Mouse (Mus musculus): ENCODE results near the gene Gm9913. TPM values are rescaled to one million over a fixed set of nuclear protein-coding genes. Genes with fewer than 3 reads are reported as not detected.

Gene Gm9913
- polyA plus RNA-seq, 1 experiment from 2014 or later, result 0.17 TPM

DNA sequence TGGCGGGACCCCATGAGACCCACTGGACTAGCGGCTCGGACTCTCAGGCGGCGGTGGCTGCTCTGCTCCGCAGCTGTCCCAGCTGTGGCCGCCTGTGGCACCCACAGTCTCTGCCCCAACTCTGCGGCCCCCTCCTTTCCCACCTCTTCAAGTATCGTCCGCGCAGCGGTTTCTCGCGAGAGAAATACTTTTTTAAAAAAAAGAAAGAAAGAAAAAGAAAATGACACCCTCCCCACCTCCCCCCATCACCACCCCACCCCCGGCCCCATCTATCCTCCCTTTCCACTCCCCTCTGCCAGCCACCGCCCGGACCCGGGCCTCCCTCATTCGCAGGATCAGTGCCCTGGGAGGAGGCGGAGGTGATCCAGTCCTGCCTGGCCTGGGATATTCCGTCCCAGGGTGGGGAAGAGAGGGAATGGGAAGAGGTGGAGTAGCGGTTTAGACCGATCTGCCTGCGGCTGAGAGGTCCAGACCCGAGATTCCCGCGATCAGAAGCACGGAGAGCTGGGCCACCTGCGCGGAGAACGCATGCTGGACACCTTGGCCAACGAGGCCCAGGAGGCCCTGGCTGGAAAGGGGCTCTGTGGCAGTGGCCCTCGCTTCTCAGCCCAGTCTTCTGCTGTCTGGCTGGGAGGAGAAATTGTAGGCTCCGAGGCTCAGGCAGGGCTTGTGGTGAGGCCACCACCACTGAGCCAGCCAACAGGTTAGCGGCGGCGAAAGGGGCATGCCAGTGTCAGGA lies 1.6 kb downstream of the Gm9913 start:
- H3K4me2 ChIP-seq, result peak overlapping the region; percentile 98
- no peaks in the 10 kb centered on the region for H3K9me3 ChIP-seq
- H3K4me3 ChIP-seq, result peak overlapping the region; percentile 73
- H3K36me3 ChIP-seq, result no peaks in the 10 kb centered on the region
- peaks cover 16% of the 10 kb centered on the region for H3K4me1 ChIP-seq (replicated peaks)
- 1% methylated on average over 36 of the region's 37 CpGs for WGBS
- ATAC-seq (ENCODE audit: low FRiP score), result peak; percentile 91
- H3K27ac ChIP-seq, result peak overlapping the region; percentile 68
- peak overlapping the region; percentile 85 for H3K9ac ChIP-seq
- H3K27me3 ChIP-seq, result peaks cover 18% of the 10 kb centered on the region

DNA sequence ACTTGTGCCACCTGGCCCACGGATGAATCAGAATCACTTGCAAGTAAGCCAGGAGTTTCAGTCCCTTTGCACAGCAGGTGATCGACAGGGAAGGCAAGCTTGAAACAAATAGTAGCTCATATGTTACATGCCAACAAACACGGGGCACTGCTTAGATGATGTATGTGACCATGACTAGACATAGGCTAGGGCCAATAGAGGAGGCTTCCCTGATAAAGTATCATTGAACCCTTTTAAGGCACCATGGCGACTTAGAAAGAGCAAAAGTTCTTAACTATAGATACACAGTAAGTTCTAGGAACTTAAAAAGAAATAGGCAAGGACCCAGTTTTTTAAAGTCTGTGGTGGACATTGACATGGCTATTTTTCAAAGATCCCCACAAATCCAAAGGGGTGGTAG lies 3.0 kb downstream of the Gm9913 start, which contains the start of gene Fbn1:
Gene Fbn1 (minus strand): TSS at position 101 of the 400 bp plus-strand sequence.
- H3K9ac ChIP-seq, result peak within 1 kb of the TSS; percentile 85
- H3K9me3 ChIP-seq, result no peaks in the 10 kb centered on the region
- H3K36me3 ChIP-seq, result no peaks in the 10 kb centered on the region
- 84% methylated on average over 4 of the region's 4 CpGs for WGBS
- no peak for ATAC-seq (ENCODE audit: low FRiP score)
- H3K4me1 ChIP-seq (replicated peaks), result peaks cover 16% of the 10 kb centered on the region
- peaks cover 18% of the 10 kb centered on the region for H3K27me3 ChIP-seq
- H3K27ac ChIP-seq, result no peak within 1 kb of the TSS
- peak within 1 kb of the TSS; percentile 98 for H3K4me2 ChIP-seq
- peak within 1 kb of the TSS; percentile 73 for H3K4me3 ChIP-seq

DNA sequence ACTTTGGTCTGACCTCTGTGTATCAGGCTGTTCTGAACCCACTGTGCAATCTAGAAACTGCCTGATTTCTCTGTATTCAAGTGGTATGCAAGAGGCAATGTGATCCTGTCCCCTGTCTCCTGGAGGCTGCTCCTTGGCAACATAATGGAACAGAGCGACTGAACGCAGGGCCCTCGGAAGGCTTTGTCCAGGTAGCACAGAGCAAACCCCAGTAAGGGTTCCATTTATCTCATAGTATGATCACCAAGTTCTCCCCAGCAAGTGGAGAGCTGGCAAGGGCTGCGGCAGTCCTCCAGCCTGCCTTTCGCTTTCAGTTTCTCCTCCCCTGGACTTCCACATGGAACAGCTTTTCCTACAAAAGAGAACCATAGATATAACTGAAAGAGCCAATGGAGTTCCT lies 3.5 kb downstream of the Gm9913 start:
- H3K27ac ChIP-seq, result no peak overlapping the region
- peaks cover 16% of the 10 kb centered on the region for H3K4me1 ChIP-seq (replicated peaks)
- 91% methylated on average over 5 of the region's 5 CpGs for WGBS
- no peak overlapping the region for H3K4me3 ChIP-seq
- peaks cover 15% of the 10 kb centered on the region for H3K27me3 ChIP-seq
- H3K9ac ChIP-seq, result no peak overlapping the region
- H3K9me3 ChIP-seq, result no peaks in the 10 kb centered on the region
- H3K4me2 ChIP-seq, result no peak overlapping the region
- no peak for ATAC-seq (ENCODE audit: low FRiP score)
- no peaks in the 10 kb centered on the region for H3K36me3 ChIP-seq

DNA sequence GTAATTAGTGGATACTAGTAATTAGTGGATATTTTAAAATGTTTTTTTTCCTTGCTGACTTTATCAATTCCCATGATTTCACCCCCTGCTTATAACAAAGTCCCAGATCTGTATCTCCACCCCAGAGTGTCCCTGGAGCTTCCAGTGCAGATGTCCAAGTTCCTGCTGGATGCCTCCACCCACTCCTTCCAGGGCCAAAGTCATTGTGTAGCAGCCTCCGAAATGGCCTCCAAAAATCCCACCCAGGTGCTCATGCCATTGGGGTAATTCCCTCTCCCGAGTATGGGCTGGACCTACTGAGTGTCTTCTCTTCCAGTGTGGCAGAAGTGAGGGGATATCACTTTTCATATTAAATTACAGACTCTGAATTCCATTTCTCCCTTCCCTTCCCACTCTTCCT lies 5.9 kb downstream of the Gm9913 start:
- Histone ChIP-seq H3K4me2 (no peak overlapping the region), H3K4me1 (replicated peaks) (peaks cover 6% of the 10 kb centered on the region), H3K4me3 (no peak overlapping the region), H3K9ac (no peak overlapping the region), H3K27me3 (peaks cover 15% of the 10 kb centered on the region), H3K36me3 (no peaks in the 10 kb centered on the region), H3K27ac (no peak overlapping the region), H3K9me3 (no peaks in the 10 kb centered on the region)
- 82% methylated on average over 2 of the region's 2 CpGs for WGBS
- no peak for ATAC-seq (ENCODE audit: low FRiP score)

DNA sequence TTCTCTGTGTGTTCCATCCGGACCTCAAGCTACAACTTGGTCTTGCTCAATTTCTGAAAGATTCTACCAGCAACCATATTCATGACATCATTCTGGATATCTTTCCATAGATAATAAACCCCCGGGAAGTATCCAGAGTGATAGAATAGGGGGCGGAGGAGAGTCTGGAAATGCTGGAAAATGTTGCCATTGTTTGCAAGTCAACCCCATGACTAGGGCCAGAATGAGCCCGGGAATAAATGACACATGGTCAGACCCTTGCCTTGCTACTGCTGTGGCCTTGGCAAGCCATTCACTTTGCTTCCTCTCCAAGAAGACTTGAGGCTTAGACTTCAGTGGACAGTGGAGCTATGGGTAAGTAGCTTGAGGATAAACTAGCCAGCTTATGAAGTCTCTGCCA lies 7.0 kb downstream of the Gm9913 start:
- H3K27ac ChIP-seq, result no peak overlapping the region
- H3K9ac ChIP-seq, result no peak overlapping the region
- H3K4me1 ChIP-seq (replicated peaks), result peaks cover under 1% of the 10 kb centered on the region
- peaks cover 13% of the 10 kb centered on the region for H3K27me3 ChIP-seq
- no peak overlapping the region for H3K4me3 ChIP-seq
- H3K36me3 ChIP-seq, result no peaks in the 10 kb centered on the region
- no peak overlapping the region for H3K4me2 ChIP-seq
- WGBS, result 70% methylated on average over 4 of the region's 4 CpGs
- H3K9me3 ChIP-seq, result no peaks in the 10 kb centered on the region
- no peak for ATAC-seq (ENCODE audit: low FRiP score)

DNA sequence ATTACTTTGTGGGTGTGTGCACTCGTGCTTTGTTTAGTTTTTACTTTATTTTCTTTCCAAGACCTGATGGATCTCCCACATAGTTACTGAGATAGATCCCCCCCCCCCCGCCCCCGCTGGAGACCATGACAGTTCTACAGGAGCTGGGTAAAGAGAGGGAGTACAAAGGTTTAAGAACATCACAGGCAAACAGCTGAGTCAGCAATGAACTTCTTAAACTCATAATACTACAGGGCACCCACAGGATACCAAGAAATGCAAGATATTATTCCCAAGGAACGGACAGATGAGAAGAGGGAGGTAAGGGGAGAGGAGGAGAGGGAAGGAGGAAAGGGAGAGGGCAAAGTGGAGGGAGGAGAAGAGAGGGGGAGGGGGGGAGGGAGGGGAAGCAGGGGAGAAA lies 7.7 kb downstream of the Gm9913 start:
- Histone ChIP-seq H3K27ac (no peak overlapping the region), H3K9ac (no peak overlapping the region), H3K4me1 (replicated peaks) (no peaks in the 10 kb centered on the region), H3K27me3 (peaks cover 9% of the 10 kb centered on the region), H3K4me2 (no peak overlapping the region), H3K4me3 (no peak overlapping the region), H3K9me3 (no peaks in the 10 kb centered on the region), H3K36me3 (no peaks in the 10 kb centered on the region)
- ATAC-seq (ENCODE audit: low FRiP score), result no peak
- WGBS, result 83% methylated on average over 4 of the region's 4 CpGs

DNA sequence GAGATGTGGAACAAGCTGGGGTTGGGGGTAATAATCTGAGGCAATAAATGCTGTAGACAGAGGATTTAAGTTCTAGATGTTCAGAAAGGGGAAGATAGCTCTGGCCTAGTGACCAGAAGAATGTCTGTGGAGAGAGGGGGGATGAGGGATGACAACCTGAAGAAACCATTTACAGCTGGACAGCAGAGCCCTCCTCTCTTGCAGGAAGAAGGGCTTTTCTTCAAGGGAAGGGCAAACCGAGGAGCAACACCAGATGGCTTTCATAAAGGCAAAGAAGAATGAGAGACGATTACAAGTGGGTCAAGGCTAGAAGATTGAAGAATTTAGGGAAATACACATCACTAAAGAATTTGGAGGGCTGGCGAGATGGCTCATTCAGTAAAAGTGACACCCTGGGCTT lies 9.5 kb downstream of the Gm9913 start:
- Histone ChIP-seq H3K36me3 (no peaks in the 10 kb centered on the region), H3K9ac (no peak overlapping the region), H3K27ac (no peak overlapping the region), H3K4me1 (replicated peaks) (no peaks in the 10 kb centered on the region), H3K27me3 (no peaks in the 10 kb centered on the region), H3K4me3 (no peak overlapping the region), H3K9me3 (no peaks in the 10 kb centered on the region), H3K4me2 (no peak overlapping the region)
- no peak for ATAC-seq (ENCODE audit: low FRiP score)
- WGBS, result 77% methylated on average over 3 of the region's 3 CpGs

DNA sequence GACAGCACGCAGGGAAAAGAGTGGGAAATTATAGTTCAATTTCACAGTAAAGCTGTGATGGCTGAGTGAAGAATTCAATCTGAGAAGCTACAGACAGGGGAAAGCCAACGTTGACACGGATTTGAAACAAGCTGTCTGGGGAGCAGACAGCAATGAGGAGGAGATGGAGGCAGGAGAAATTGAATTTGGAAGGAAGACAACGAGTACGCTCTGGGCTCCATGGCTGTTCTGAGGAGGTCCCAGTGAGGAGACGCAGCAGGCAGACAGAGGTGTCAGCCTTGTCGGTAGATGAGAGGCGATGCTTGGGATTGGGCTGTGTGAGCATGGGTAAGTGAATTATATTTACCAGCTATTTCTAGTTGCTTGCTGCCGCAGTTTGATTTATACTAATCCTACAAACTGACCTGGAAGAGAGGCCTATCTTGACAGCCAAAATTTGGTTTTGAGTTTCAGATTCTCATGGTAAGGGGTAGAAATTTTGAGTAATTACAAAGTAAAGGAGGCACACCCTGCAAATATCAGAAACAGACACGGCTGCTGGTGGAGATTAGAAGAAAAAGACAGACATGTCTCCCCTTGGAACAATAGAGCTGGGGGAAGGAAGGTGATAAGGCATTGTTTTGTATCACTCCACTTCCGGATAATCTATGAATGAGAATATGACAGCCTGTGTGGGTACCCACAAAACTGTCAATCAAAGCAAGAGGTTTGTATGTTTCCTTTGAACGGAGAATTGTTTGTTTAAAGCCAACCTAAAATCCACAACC lies 10.6 kb downstream of the Gm9913 start:
- no peaks in the 10 kb centered on the region for H3K36me3 ChIP-seq
- H3K4me3 ChIP-seq, result no peak overlapping the region
- WGBS, result 72% methylated on average over 12 of the region's 12 CpGs
- no peaks in the 10 kb centered on the region for H3K4me1 ChIP-seq (replicated peaks)
- H3K9me3 ChIP-seq, result no peaks in the 10 kb centered on the region
- H3K4me2 ChIP-seq, result no peak overlapping the region
- no peaks in the 10 kb centered on the region for H3K27me3 ChIP-seq
- no peak overlapping the region for H3K27ac ChIP-seq
- no peak for ATAC-seq (ENCODE audit: low FRiP score)
- H3K9ac ChIP-seq, result no peak overlapping the region

DNA sequence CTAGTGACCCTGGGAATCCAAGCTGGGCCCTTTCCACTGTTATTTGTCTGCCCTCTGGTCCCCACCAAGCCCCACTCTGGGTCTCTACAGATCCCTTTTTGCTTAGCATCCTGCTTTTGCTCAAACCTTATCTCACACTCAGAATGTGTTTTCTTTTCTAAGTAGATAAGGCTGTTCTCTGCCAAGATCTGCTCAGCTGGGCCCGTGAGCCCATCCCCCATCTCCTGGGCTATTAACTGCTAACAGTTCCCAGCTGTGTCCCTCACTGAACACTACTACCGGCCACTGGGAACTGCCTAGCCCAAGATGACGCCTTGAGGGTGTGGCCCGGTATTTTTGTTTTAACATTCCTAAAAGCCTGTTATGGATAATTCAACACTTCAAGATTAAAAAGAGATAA lies 11.7 kb downstream of the Gm9913 start:
- H3K4me1 ChIP-seq (replicated peaks), result no peaks in the 10 kb centered on the region
- H3K27me3 ChIP-seq, result no peaks in the 10 kb centered on the region
- no peak overlapping the region for H3K4me2 ChIP-seq
- no peak overlapping the region for H3K4me3 ChIP-seq
- H3K9ac ChIP-seq, result no peak overlapping the region
- no peak for ATAC-seq (ENCODE audit: low FRiP score)
- no peaks in the 10 kb centered on the region for H3K9me3 ChIP-seq
- 29% methylated on average over 4 of the region's 4 CpGs for WGBS
- H3K36me3 ChIP-seq, result no peaks in the 10 kb centered on the region
- no peak overlapping the region for H3K27ac ChIP-seq

DNA sequence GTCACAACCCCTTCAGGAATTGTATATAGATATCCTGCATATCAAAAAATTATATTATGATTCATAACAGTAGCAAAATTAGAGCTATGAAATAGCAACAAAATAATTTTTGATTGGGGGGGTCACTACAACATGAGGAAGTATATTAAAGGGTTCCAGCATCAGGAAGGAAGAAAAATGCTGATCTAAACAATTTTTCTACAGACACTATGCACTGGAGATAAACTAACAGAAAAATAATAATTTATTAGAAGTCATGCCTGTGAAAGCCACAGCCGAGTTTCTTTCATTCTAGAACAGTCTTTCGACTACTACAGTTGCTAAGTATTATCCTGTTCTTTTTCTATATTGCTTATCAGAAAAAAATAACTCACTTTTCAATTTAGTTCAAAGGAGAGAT lies 20.6 kb downstream of the Gm9913 start:
- Histone ChIP-seq H3K27me3 (no peaks in the 10 kb centered on the region), H3K9ac (no peak overlapping the region), H3K36me3 (no peaks in the 10 kb centered on the region), H3K4me2 (no peak overlapping the region), H3K9me3 (no peaks in the 10 kb centered on the region), H3K4me1 (replicated peaks) (no peaks in the 10 kb centered on the region), H3K4me3 (no peak overlapping the region), H3K27ac (no peak overlapping the region)
- ATAC-seq (ENCODE audit: low FRiP score), result no peak
- WGBS, result 93% methylated on average over 2 of the region's 2 CpGs

DNA sequence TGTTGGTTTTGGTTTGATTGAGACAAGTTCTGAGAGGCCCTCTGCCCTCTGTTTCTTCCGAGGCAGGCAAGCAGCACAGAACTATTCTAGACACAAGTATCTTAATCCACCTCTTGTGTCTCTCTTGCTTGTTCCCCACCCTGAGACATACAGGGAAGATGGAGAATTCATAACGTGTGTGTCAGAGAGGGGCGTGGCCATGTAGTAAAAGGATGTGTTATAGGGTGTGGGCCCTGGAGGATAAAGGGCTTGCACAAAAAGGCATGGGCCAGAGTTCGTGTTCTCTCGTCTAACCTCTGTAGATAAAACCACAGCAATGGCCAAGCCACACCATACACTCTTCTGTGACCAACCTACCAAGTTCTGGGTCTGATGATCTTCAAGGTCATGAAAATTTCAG lies 21.7 kb downstream of the Gm9913 start:
- ATAC-seq (ENCODE audit: low FRiP score), result no peak
- WGBS, result 87% methylated on average over 5 of the region's 5 CpGs
- H3K9ac ChIP-seq, result no peak overlapping the region
- H3K4me2 ChIP-seq, result no peak overlapping the region
- no peaks in the 10 kb centered on the region for H3K9me3 ChIP-seq
- H3K36me3 ChIP-seq, result no peaks in the 10 kb centered on the region
- H3K4me3 ChIP-seq, result no peak overlapping the region
- H3K4me1 ChIP-seq (replicated peaks), result no peaks in the 10 kb centered on the region
- H3K27ac ChIP-seq, result no peak overlapping the region
- no peaks in the 10 kb centered on the region for H3K27me3 ChIP-seq

DNA sequence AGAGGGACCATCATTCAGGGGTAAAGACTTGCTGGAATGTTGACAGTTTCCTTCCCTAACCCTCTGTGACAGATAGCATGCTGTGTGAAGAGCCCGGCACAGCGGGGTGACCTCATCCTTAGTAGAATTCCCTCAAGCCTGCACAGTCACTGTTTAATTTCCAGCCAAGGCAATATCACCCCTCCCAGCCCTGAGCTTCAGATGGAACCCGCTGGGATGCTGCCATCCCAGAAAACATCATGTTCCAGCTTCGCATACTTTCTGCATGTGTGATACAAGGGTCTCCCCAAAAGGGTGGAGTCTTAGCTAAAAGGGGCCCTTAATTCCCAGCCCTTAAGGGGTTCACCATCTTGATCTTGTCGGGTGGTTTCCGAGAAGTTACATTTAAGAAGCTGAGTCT lies 25.8 kb downstream of the Gm9913 start:
- Histone ChIP-seq H3K9ac (no peak overlapping the region), H3K4me2 (no peak overlapping the region), H3K9me3 (no peaks in the 10 kb centered on the region), H3K36me3 (no peaks in the 10 kb centered on the region), H3K27me3 (no peaks in the 10 kb centered on the region), H3K4me1 (replicated peaks) (no peaks in the 10 kb centered on the region), H3K27ac (no peak overlapping the region), H3K4me3 (no peak overlapping the region)
- 78% methylated on average over 6 of the region's 6 CpGs for WGBS
- ATAC-seq (ENCODE audit: low FRiP score), result no peak

DNA sequence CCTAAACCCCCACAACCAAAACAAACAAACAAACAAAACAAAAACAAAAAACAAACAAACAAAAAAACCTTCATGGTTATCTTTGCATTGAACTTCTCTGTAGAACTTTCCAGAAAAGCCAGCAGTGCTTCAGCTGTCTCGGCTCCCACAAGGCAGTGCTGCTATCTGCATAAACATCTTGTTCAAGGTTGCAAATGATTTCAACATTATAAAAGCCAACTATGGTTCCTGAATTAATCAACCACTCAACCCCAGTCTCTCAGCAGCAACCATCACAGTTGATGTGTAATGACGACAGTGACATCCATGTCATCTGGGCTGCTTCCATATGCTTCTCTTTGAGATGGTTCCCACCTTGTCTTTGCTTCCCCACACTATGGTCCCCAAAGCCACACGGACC lies 34.8 kb downstream of the Gm9913 start:
- Histone ChIP-seq H3K27ac (no peak overlapping the region), H3K36me3 (no peaks in the 10 kb centered on the region), H3K27me3 (no peaks in the 10 kb centered on the region), H3K9ac (no peak overlapping the region), H3K4me2 (no peak overlapping the region), H3K4me1 (replicated peaks) (no peaks in the 10 kb centered on the region), H3K9me3 (no peaks in the 10 kb centered on the region), H3K4me3 (no peak overlapping the region)
- 82% methylated on average over 3 of the region's 3 CpGs for WGBS
- no peak for ATAC-seq (ENCODE audit: low FRiP score)

Measured in hindbrain, embryonic 13.5 days (tissue).